Mouse (Mus musculus): Measurements from ENCODE around the gene Pcnp.
"Not testable (repeated sequence)": the region's sequence is repeated elsewhere in the genome, so short reads cannot be mapped to it uniquely, and the experiment has no call there.

Pcnp gene

DNA sequence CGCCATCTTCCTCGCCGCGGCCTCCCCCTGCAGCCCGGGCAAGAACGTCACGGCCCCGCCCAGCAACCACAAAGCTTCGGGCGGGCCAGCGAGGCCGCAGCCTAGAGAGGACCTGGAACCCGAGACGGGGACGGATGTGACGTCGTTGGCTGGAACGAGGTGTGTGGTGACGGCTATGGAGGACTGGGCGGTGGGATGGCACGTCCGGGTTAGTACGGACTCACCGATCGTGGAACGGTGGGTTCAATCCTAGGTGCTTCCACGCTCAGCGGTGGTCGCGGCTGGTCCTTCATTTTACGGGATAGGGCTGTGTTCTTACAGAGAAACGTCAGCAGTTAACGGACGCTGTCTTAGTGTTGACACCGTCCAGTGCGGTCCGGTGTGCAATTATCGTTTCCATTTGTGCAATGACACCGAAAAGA lies at the start of gene Pcnp:
Gene Pcnp (minus strand): TSS at position 79 of the 422 bp plus-strand sequence.
- peak; percentile 97 to 98 for DNase-seq (ENCODE audit: low spot score in 2 of 2)

DNA sequence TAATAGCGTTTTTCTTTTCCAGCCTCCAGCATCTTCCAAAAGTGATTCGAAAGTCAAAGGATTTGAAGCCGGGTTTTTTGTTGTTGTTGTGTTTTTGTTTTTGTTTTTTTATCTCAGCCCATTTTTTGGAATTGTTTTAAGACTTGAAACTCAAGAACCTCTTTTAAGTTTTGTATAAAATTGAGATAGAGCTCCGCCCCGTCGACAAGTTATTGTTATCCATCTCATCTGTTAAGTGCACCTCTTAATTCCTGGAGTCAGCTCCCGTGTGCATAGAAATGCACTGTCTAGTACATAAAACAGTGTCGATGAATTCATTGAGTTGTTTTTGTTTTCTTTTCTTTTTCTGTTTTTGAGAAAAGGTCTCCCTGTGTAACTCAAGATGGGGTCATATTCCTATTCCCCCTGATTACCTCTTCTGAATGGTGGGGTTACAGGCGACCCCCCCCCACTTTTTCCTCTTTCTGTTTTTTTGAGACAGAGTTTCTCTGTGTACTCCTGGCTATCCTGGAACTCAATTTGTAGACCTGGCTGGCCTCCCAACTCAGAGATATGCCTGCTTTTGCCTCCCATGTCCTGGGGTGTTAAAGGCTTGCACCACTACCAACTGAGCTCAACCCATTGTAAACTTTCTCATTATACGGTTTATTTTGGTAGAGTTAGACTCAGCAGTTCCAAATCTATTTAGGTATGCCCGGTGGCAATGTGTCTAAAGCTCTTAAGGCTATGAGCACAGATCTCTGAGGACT lies 46.8 kb upstream of the Pcnp start:
- no peak for DNase-seq (ENCODE audit: low spot score in 2 of 2)

DNA sequence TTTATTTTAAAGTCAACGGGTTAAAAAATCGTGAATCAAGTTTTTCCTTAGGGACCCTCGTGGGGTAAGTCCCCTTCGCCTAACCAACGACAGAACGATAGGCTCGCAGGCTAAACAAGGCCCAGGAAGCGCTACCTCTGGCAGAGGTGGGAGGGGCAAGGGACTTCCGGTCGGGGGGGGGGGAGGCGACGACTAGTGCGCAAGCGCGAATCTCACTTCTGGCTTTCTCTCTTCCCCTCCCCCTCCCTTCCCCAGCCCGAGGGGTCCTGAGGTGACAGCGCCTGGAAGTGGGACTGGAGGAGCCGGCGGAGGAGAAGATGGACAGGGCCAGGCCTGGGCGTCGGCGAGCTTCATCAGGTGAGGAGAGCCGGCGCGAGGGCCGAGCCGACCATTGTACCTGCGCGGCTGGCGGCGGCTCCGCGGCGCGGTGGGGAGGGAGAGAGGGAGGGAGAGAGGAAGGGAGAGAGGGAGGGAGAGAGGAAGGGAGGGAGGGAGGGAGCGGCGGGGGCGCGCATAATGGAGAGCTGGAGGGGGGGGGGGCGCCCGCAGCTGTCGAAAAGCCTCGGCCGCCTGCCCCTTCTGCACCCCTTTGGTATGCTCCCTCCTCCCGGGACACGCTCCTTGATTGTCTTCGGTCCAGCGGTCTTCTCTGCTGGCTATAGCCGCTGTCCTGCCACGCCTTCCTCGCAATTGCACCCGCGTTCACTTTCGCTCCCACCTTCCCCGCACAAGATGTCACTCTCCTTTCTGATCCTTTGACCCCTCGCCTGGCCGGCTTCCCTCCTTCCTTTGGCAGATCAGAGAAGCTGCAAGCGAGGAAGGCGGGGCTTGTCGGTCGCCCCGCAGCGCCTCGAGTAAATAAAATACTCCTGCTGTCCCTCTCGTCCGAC lies 45.9 kb upstream of the Pcnp start:
- peak; percentile 79 to 91 for DNase-seq (ENCODE audit: low spot score in 2 of 2)

DNA sequence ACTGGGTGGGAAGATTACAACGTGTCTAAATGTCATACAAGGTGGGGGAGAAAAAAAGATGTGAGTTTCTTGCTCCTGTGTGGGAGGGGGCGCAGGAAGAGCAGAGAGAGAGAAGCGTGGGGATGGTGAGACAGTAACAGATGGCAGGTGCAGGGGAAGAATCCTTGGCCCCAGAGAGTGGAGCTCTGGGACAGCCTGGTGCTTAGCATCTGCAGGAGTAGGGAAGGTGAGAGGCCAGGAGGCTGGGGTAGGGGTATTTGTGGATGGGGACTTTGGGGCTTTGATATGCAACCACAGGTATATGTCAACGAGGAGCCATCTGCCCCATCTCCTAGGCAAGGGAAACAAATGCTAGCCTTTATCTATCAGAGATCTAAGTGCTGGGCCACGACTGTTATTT lies 45.0 kb upstream of the Pcnp start:
- DNase-seq (ENCODE audit: low spot score in 2 of 2): peak in 1 of 2 experiments; percentile 70

DNA sequence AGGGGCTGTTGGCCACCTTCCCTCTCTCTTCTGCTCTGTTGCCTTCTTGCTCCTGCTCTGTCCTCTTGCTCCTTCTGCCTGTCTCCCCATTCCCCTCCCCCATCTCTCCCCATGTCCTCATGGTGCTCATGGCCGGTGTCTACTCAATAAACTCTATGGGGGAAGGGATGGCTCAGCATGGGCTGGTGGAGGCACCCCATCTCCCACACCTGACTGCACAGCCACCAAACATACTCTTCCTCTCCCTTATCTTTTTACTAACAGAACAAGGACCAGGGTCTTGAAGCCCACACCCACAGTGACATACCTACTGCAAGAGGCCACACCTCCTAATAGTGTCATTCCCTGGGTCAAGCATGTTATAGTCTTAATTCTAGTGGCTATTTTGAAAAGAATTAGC lies 44.6 kb upstream of the Pcnp start:
- no peak for DNase-seq (ENCODE audit: low spot score in 2 of 2)

DNA sequence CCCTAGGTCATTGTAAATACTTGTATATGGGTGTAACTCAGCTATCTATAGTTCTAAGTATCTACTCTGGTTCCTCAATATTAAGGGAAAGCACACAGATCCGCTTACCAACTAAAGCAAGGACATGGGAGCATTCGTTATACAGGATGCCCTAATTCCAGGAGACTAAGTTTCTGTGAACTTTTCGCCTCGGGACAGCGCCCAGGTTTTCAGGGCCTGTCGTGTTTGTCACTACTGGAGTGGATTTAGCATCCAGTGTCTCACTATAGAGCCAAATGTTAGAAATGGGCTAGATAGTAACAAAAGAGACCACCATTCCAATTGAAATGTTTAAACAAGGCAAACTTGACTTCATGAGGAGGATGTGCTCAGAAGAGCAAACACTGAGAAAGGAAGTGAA lies 43.6 kb upstream of the Pcnp start:
- peak in 1 of 2 experiments; percentile 55 for DNase-seq (ENCODE audit: low spot score in 2 of 2)

DNA sequence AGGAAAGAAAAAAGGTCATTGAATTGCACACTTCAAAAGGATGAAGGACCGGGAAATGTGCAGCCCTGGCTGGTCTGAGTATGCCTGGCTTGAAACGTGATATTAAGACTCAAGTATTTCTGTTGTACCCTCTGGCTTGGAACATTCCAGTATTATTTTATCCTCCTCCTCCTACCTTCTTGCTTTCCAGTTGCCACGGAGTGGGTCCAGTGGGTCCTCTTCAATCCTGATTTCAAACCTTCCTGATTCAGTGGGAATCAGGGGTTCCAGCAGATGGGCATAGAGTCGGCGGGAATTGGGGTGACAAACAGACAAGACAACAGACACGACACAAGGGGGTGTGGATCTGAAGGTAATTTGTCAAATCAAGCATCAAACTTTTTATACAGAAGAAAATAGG lies 43.0 kb upstream of the Pcnp start:
- DNase-seq (ENCODE audit: low spot score in 2 of 2): peak in 1 of 2 experiments; percentile 57

DNA sequence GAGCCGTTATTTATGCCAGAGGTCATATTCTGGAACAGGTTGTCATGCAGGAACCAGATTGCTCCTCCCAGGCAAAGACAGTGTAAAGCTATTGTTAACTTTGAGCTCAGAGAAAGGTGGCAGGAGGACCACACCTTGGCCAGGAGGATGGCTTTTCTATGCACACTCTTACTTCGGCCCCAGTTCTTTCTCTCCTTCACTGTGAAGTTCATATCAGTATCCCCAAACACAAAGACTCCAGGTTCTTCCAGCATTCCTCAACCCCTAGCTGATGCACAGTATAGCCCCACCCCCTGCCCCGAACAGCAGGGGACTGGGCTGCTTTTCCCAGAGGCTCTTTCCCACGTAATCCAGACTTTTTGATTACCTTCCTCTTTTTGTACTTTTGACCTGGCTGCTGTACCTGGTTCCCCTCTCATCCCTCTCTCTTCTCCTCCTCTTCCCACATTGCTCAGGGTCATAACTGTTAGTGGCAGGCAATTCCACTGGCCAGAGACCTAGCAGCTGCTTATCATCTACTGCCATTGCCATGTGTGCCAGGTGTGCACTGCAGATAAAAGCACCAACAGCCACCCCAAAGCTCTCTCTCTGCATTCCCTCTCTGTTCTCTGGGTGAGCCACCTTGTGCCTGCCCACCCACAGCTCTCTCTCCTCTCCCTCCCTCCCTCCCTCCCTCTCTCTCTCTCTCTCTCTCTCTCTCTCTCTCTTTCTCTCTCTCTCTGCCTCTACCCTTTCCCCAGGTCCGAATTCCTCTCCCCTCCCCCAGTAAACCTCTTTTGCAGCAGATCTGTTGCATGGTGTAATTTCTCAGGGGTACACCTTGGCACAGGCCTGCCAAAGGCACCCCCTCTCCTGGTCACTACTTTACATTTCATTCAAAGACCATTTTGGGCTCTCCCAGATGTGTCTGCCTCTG lies 42.0 kb upstream of the Pcnp start:
- DNase-seq (ENCODE audit: low spot score in 2 of 2): peak; percentile 66 to 74

DNA sequence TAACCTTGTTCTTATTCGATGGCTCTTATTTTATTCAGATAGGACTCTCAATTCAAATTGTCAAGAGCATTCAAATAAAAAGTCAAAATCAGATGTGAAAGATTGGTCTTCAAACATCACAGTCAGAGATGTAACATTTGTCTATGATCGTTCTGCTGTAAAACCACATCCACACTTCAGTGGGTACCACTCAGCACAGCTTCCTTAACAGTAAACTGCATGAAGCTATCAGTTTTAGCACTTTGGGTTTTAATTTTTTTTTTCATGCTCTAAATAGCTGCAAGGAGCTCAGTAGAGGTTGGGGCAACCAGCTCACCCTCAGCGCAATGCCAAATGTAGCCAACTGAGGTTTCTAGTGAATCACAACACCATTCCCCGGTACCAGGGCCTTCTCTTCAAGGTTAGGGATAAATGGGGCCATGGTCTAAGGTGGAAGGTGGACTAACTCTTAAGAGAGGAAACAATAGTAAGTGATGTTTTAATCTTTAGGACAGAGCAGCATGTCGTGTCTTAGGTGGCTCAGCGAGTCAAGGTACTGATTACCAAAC lies 39.1 kb upstream of the Pcnp start:
- DNase-seq (ENCODE audit: low spot score in 2 of 2): peak in 1 of 2 experiments; percentile 55

DNA sequence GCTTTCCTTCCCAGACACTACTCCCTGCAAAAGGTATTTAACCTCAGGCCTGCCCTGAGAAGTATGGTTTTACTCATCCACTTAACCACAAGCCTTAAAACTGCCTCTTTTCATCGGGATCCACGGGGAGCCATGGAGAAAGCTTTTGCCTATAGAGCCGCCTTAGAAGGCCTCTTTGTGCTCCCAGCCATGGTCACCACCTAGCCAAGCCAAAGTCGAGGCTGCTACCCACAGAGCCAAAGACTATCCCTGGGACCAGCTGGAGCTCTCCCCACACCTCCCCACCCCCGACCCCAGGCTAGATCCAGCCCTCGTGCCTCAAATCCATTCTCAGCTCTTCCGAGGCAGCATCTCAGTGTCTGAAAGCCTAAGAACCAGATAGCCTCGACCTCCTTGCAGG lies 36.6 kb upstream of the Pcnp start:
- peak in 1 of 2 experiments; percentile 55 for DNase-seq (ENCODE audit: low spot score in 2 of 2)

DNA sequence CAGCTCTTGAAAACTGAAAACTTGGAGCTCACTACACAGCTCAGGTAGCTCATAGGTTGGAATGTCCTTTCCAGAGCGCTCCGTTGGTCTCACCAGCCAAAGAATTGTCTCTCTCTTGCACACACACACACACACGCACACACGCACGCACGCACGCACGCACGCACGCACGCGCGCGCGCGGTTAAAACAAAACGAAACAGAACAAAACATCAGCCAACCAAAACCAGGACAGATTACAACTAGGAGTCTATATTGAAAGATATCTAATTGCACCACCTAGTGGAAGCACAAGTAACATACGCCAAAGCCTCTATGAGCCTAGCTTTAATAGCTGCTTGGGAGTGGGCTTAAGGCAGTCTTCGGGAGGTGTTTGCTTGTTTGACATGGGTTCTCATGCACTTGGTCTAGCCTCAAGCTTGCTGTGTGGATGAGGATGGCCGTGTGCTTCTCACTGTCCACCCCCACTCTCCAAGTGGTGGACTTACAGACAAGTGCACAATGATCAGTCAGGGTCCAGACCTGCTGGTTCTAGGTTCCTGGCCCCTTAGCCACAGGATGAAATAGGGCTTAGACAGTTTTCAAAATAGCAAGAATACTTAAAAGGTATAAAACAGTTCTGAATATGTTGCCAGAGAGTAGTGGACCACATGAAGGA lies 34.9 kb upstream of the Pcnp start:
- peak; percentile 50 to 68 for DNase-seq (ENCODE audit: low spot score in 2 of 2)

DNA sequence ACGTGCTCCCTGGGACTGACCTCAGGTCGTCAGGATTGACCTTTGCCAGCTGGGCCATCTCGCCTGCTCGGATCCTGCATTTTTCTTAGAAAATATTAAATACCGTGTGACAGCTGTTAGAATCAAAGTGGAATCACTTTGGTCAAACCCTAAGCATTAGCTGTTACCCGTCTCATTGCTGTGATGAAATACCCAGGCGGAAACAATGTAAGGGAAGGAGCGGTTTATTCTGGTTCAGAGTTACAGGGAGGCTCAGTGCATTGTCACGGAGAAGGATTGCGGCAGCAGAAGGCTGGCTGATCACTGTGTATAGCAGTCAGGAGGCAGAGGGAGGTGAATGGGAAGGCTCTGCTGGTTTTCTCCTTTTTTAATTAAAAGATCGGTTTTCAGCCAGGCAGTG lies 33.4 kb upstream of the Pcnp start:
- peak in 1 of 2 experiments; percentile 53 for DNase-seq (ENCODE audit: low spot score in 2 of 2)

DNA sequence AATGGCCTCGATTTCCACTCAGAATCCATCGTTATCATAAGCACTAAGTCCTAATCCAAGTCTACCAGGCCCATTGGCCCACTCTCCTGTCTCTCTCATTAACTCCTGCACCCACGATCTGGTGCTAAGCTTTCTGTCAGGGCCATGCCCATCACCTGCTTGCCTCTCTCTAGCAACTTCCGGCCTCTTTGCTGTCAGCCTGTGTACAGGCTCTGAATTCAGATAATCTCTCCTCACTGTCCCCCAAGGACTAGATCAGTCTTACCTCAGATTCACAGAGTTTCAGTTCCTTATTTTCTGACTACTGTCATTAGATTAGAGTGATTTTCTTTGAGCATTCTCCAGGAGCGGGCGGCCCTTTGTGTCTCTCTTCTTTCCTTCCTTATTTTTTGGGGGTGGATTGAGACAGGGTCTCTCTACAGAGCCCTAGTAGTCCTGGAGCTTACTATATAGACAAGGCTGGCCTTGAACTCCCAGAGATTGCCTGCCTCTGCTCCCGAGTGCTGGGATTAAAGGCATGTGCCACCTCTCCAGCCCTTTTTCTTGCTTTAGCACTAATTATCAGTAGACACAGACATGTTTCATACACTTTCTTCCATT lies 32.6 kb upstream of the Pcnp start:
- DNase-seq (ENCODE audit: low spot score in 2 of 2): peak in 1 of 2 experiments; percentile 60

DNA sequence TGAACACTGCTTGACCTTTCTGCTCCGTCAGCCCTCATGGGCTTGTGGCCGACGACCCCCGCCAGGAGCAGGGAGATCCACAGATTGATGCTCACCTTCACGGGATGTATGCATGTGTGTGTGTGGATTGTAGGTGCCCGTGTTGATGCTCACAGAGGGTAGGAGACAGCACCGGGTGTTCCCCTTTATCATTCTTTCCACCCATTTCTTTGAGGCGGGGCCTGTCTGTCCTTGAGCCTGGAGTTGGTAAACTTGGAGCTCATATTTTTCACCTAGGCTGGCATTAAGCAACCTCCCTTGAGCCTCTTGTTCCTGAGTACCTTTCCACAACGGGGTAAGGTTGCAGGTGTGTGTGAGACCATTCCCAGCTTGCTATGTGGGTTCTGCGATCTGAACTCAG lies 28.6 kb upstream of the Pcnp start:
- no peak for DNase-seq (ENCODE audit: low spot score in 2 of 2)

DNA sequence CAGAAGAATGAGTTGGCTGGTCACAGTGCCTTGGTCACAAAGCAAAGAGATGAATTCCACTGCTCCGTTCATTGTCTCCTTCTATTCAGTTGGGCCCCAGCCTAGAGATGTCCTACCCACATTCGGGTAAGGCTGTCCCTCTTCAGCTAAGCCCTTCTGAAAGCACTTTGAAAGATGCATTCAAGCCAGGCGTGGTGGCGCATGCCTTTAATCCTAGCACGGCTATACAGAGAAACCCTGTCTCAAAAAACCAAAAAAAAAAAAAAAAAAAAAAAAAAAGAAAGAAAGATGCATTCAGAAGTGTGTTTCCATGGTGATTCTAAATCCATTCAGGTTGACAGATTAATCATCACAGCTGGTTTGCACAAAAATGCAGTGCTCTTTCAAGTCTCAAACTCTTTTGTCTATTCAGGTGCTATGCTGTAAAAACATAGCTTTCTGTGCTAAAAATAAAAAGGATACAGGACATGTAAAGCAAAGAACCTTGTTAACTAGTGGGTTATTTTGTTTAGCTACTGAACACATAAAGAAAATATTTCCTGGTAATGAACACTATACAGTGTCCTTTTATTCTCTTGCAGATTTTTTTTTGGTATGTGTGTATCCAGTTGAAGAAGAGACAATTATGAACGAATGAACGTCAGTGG lies 27.5 kb upstream of the Pcnp start:
- DNase-seq (ENCODE audit: low spot score in 2 of 2): no peak

DNA sequence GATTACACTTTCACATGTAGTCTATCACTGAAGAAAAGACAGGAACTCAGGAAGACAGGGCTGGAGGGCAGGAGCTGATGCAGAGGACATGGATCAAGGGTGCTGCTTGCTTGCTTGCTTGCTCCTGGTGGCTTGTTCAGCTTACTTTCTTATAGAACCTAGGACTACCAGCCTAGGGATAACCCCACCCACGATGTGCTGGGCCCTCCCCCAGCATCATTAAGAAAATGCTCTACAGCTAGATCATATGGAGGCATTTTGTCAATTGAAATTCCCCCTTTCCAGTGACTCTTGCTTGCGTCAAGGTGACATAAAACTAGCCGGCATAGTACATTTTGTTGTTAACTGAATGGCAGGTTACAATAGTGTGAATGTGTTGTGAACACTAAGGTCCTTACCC lies 26.4 kb upstream of the Pcnp start:
- no peak for DNase-seq (ENCODE audit: low spot score in 2 of 2)

DNA sequence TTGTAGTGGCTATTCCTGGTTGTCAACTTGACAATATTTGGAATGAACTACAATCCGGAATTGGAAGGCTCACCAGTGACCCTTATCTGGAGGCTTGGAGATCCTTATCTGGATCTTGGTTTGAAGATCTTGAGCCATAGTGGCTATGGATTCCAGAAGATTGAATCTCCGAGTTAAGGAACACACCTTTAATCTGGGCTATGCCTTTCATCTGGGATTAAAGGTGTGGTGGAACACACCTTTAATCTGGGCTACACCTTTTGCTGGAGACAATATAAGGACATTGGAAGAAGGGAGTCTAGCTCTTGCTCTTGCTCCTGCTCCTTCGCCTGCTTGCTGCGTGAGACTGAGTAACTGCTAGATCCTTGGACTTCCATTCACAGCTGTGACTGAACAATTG lies 18.5 kb upstream of the Pcnp start, which contains the start of gene Senp7:
Gene Senp7 (plus strand): TSS at position 301 of the 400 bp plus-strand sequence.
- DNase-seq (ENCODE audit: low spot score in 2 of 2): not testable (repeated sequence)

DNA sequence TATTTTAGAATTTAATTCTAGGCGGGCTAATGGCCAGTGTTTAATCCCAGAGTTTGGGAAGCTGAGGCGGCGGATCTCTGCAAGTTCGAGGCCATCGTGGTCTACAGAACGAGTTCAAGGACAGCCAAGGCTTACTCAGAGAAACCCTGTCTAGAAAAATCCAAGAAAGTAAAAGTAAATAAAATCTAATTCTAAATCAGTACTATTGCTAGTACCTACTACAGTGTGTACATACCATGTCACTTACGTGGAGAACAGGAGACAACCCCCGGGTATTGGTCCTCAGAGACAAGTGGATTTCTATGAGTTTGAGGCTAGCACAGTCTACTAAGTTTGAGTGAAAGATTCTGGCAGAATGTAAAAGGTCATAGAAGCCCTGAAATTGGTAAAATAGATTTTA lies 8.6 kb upstream of the Pcnp start:
- DNase-seq (ENCODE audit: low spot score in 2 of 2): no peak

DNA sequence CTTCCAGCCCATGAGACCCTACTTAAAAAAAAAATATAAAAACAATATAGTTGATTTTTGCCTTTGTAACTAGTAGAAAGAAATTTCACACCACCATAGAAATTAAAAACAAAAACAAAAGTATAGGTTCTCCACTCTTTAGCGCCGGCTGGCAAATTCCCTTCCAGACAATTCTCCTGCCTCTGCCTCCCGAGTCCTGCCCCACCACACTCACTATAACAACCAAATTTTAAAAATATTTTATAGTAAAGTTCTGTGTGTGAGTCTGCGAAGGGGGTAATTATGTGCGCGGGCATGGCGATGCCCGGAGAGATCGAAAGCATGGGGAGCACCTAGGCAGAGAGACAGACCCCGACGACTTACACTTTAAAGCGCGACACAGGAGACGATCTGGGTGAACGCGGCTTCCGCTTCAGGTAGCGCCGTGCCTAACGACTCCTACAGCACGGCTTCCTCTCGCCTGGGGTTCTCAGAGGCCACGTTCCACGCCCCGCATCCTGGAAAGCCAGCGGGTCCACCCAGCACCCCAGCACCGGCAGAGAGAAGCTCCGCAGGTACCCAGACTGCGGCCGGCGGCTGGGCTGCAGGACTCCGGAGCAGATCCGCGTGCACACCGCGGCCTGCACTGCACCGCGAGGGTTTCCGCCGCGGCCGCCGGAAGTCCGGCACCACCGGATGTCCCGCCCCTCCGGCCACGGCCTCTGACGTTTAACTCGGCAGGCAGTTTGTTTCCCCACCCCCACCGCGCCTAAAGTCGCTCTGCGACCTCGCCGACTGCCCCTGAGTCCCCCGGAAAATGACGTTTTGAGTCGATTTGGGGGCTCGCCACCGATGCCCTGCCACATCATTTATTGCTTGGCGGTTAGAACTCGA lies 7.8 kb upstream of the Pcnp start, which contains the start of gene Trmt10c:
Gene Trmt10c (minus strand): TSS at position 682 of the 873 bp plus-strand sequence.
- DNase-seq (ENCODE audit: low spot score in 2 of 2): peak; percentile 94 to 97
